Mouse (Mus musculus) lung, postnatal 0 days (tissue): ENCODE measurements around the gene Fstl5. TPM values are rescaled to one million over a fixed set of nuclear protein-coding genes. Genes with fewer than 3 reads are reported as not detected.

ENCODE experiments used
- ATAC-seq: fragments of 200-750 bp; cut with Nextera tagmentation; 2 replicates; pipeline ENCODE4 v1.8.0; 2017; ENCODE audit warnings: moderate library complexity
- DNase-seq: peaks from one replicate; pipeline ENCODE4 v3.0.0-alpha.2; 2016; ENCODE audit warnings: low spot score
- H3K27ac ChIP-seq: fragments of 300-500 bp; sonication (generic); 2 replicates; pipeline ENCODE4 v1.5.1; 2014; ENCODE audit warnings: antibody characterized with exemption, mild to moderate bottlenecking, low read length, mixed read lengths
- H3K27me3 ChIP-seq: fragments of 300-500 bp; sonication (generic); replicated peaks from 2 replicates; pipeline ENCODE4 v1.6.1; 2014; ENCODE audit warnings: low read length, mixed read lengths; ENCODE audit not compliant: insufficient read depth
- H3K36me3 ChIP-seq: fragments of 300-500 bp; sonication (generic); 2 replicates; pipeline ENCODE4 v1.6.1; 2014; ENCODE audit warnings: low read length, mixed read lengths; ENCODE audit not compliant: insufficient read depth
- H3K4me1 ChIP-seq: fragments of 300-500 bp; sonication (generic); 2 replicates; pipeline ENCODE4 v1.6.1; 2014; ENCODE audit warnings: antibody characterized with exemption, low read depth, low read length, mixed read lengths; ENCODE audit not compliant: insufficient read depth
- H3K4me2 ChIP-seq: fragments of 300-500 bp; sonication (generic); replicated peaks from 2 replicates; pipeline ENCODE4 v1.6.1; 2014; ENCODE audit warnings: low read depth, mild to moderate bottlenecking, low read length, moderate library complexity, mixed read lengths
- H3K4me3 ChIP-seq: fragments of 300-500 bp; sonication (generic); 2 replicates; pipeline ENCODE4 v1.5.1; 2014; ENCODE audit warnings: low read depth, low read length
- H3K9ac ChIP-seq: fragments of 300-500 bp; sonication (generic); replicated peaks from 2 replicates; pipeline ENCODE4 v1.6.1; 2014; ENCODE audit warnings: low read depth, mild to moderate bottlenecking
- H3K9me3 ChIP-seq: fragments of 300-500 bp; sonication (generic); 2 replicates; pipeline ENCODE4 v1.6.1; 2016; ENCODE audit warnings: low read length, mixed read lengths
- CTCF ChIP-seq: IDR thresholded peaks from 2 replicates; pipeline ENCODE4 v1.5.1; 2016; ENCODE audit warnings: antibody characterized with exemption, mild to moderate bottlenecking
- EP300 ChIP-seq: IDR thresholded peaks from 2 replicates; pipeline ENCODE4 v1.6.1; 2016; ENCODE audit warnings: antibody characterized with exemption, mild to moderate bottlenecking, control low read depth
- WGBS: fragments of 180-500 bp; shearing (Covaris S2); extraction: QIAGEN DNeasy Blood & Tissue Kit; methylation state at CpG from one replicate; pipeline ENCODE4 v1.1.7; 2014; 5-methylcytosine and 5-hydroxymethylcytosine counted together
- polyA plus RNA-seq: library from polyadenylated mRNA; unstranded; fragments of >200 nt; fragmentation: Nextera tagmentation; extraction: Ambion mirVana; gene quantifications from 2 replicates; pipeline ENCODE4 v1.2.1, GENCODE M21; 2015

The Fstl5 gene
- polyA plus RNA-seq, 1 experiment from 2014 or later, result not detected

- Histone ChIP-seq H3K27me3 (no peaks in the 10 kb centered on the region), H3K9me3 (no peaks in the 10 kb centered on the region), H3K4me2 (no peak overlapping the region), H3K36me3 (no peaks in the 10 kb centered on the region), H3K4me1 (no peaks in the 10 kb centered on the region), H3K27ac (no peak overlapping the region), H3K4me3 (no peak overlapping the region), H3K9ac (no peak overlapping the region)
- DNase-seq (no peak), ATAC-seq (no peak)
- 90% methylated on average over 1 of the region's 1 CpGs for WGBS
- no peak for TF ChIP-seq CTCF
- TF ChIP-seq EP300, result no peak
Observed at GRCm38 (mm10) chr3:76140445-76140844, 66.4 kb downstream of the Fstl5 start.

- H3K27me3 ChIP-seq, result no peaks in the 10 kb centered on the region
- no peaks in the 10 kb centered on the region for H3K9me3 ChIP-seq
- no peaks in the 10 kb centered on the region for H3K36me3 ChIP-seq
- H3K4me3 ChIP-seq, result no peak overlapping the region
- 84% methylated on average over 11 of the region's 11 CpGs for WGBS
- ATAC-seq, result no peak
- no peaks in the 10 kb centered on the region for H3K4me1 ChIP-seq
- H3K4me2 ChIP-seq, result no peak overlapping the region
- DNase-seq, result no peak
- H3K27ac ChIP-seq, result no peak overlapping the region
- H3K9ac ChIP-seq, result no peak overlapping the region
- no peak for TF ChIP-seq CTCF
- no peak for TF ChIP-seq EP300
Observed at GRCm38 (mm10) chr3:76147846-76148245, 73.8 kb downstream of the Fstl5 start.

- no peaks in the 10 kb centered on the region for H3K36me3 ChIP-seq
- DNase-seq (no peak), ATAC-seq (no peak)
- no peak overlapping the region for H3K4me3 ChIP-seq
- H3K27ac ChIP-seq, result no peak overlapping the region
- no peaks in the 10 kb centered on the region for H3K9me3 ChIP-seq
- TF ChIP-seq CTCF (no peak), EP300 (no peak)
- H3K9ac ChIP-seq, result no peak overlapping the region
- H3K4me1 ChIP-seq, result no peaks in the 10 kb centered on the region
- no peaks in the 10 kb centered on the region for H3K27me3 ChIP-seq
- H3K4me2 ChIP-seq, result no peak overlapping the region
- 79% methylated on average over 2 of the region's 2 CpGs for WGBS
Observed at GRCm38 (mm10) chr3:76238834-76239233, 164.8 kb downstream of the Fstl5 start.

GRCm38 (mm10) chr3:76251385-76251784 lies 177.3 kb downstream of the Fstl5 start:
- no peaks in the 10 kb centered on the region for H3K4me1 ChIP-seq
- TF ChIP-seq CTCF (no peak), EP300 (no peak)
- no peaks in the 10 kb centered on the region for H3K36me3 ChIP-seq
- 82% methylated on average over 1 of the region's 1 CpGs for WGBS
- no peaks in the 10 kb centered on the region for H3K27me3 ChIP-seq
- DNase-seq (no peak), ATAC-seq (no peak)
- H3K27ac ChIP-seq, result no peak overlapping the region
- no peak overlapping the region for H3K4me3 ChIP-seq
- no peak overlapping the region for H3K9ac ChIP-seq
- H3K4me2 ChIP-seq, result no peak overlapping the region
- H3K9me3 ChIP-seq, result no peaks in the 10 kb centered on the region

GRCm38 (mm10) chr3:76292993-76293392 lies 218.9 kb downstream of the Fstl5 start:
- Histone ChIP-seq H3K36me3 (no peaks in the 10 kb centered on the region), H3K4me3 (no peak overlapping the region), H3K27ac (no peak overlapping the region), H3K4me1 (no peaks in the 10 kb centered on the region), H3K9me3 (no peaks in the 10 kb centered on the region), H3K9ac (no peak overlapping the region), H3K4me2 (no peak overlapping the region), H3K27me3 (no peaks in the 10 kb centered on the region)
- WGBS, result 52% methylated on average over 1 of the region's 1 CpGs
- TF ChIP-seq CTCF, result no peak
- no peak for TF ChIP-seq EP300
- ATAC-seq (no peak), DNase-seq (no peak)

GRCm38 (mm10) chr3:76294394-76294793 lies 220.3 kb downstream of the Fstl5 start:
- Histone ChIP-seq H3K27me3 (no peaks in the 10 kb centered on the region), H3K4me1 (no peaks in the 10 kb centered on the region), H3K9me3 (no peaks in the 10 kb centered on the region), H3K27ac (no peak overlapping the region), H3K36me3 (no peaks in the 10 kb centered on the region), H3K4me2 (no peak overlapping the region), H3K9ac (no peak overlapping the region), H3K4me3 (no peak overlapping the region)
- TF ChIP-seq CTCF (no peak), EP300 (no peak)
- ATAC-seq (no peak), DNase-seq (no peak)
- WGBS, result 39% methylated on average over 1 of the region's 1 CpGs
